18 mouse cellular contexts compared by ENCODE assay signal in the genomic region with DNA sequence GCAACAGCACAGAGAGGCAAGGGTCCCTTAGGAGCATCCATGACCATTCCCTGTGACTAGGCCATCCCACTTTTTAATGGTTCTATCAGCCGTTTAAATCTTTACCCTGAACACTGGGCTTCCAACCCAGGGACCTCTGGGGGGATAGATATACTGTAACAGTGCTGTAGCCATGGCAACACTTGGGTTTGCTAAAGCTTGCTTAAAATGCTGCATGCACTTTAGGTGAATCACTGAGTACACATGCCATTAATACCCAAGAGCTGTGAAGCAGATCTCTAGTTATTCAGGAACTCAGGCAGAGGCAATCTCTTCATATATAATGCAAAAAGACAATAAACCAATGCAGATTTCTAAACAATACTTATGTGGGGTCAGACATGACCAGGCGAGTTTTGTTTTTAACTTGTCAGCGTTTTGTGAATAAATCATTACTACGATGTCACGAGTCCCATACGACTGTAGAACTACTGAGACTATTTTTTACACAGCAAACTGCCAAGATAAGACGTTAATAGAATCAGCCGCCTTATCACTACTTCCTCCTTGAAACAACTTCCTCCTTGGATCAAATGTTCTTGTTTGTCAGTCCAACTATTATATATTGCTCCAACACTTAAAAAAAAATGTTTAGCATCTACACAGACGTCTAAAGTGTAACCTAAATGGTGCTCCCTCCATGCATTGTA.
DNase-seq lines count a peak whose midpoint lies in the region; ATAC-seq and TF ChIP-seq lines count a peak whose summit lies in the region.
"Had no signal": no experiment of that assay in that cellular context is flagged by ENCODE, and none has a peak within 500 bp of the region (broad histone marks: within the 10 kb centered on the region; RNA-seq: fewer than 3 reads in every experiment).

No protein-coding gene starts in this region.

- H3K79me2 ChIP-seq in macrophage (ENCODE audit: inconsistent target) = no peaks in the 10 kb centered on the region

- H3K36me3 ChIP-seq in kidney, adult 2 months (ENCODE audit: control insufficient read depth, insufficient read depth, low read length) = no peaks in the 10 kb centered on the region
- no peaks in the 10 kb centered on the region for H3K36me3 ChIP-seq in macrophage (ENCODE audit: inconsistent target)
- no peaks in the 10 kb centered on the region for H3K36me3 ChIP-seq in forebrain, embryonic 11.5 days (ENCODE audit: control insufficient read depth, insufficient read depth, low read length)
- H3K36me3 ChIP-seq: embryonic facial prominence, embryonic 12.5 days; forebrain, embryonic 15.5 days had no signal

- H3K9me3 ChIP-seq in forebrain, embryonic 11.5 days (ENCODE audit: control insufficient read depth, low read length) = no peaks in the 10 kb centered on the region
- H3K9me3 ChIP-seq: embryonic facial prominence, embryonic 12.5 days; forebrain, embryonic 15.5 days; neural tube, embryonic 12.5 days had no signal

- H3K27me3 ChIP-seq in kidney, adult 2 months (replicated peaks; ENCODE audit: control insufficient read depth, insufficient read depth, low read length) = no peaks in the 10 kb centered on the region
- H3K27me3 ChIP-seq in forebrain, embryonic 11.5 days (ENCODE audit: control insufficient read depth, insufficient read depth, low read length) = no peaks in the 10 kb centered on the region; the same call in 1 of the 2 replicates
- H3K27me3 ChIP-seq: embryonic facial prominence, embryonic 12.5 days; forebrain, embryonic 15.5 days; neural tube, embryonic 12.5 days had no signal

- H3K27ac ChIP-seq in kidney, adult 2 months (ENCODE audit: insufficient read depth, low read depth, low read length) = no peak overlapping the region
- peak overlapping the region; percentile 72 for H3K27ac ChIP-seq in macrophage
- no peak overlapping the region for H3K27ac ChIP-seq in forebrain, embryonic 11.5 days (ENCODE audit: low read depth, low read length)
- H3K27ac ChIP-seq: embryonic facial prominence, embryonic 12.5 days; forebrain, embryonic 15.5 days; neural tube, embryonic 12.5 days had no signal

- no peaks in the 10 kb centered on the region for H3K4me1 ChIP-seq in kidney, adult 2 months (ENCODE audit: control insufficient read depth, insufficient read depth, low read length)
- H3K4me1 ChIP-seq in forebrain, embryonic 11.5 days (replicated peaks; ENCODE audit: control insufficient read depth, insufficient read depth, low read length) = no peaks in the 10 kb centered on the region
- H3K4me1 ChIP-seq: embryonic facial prominence, embryonic 12.5 days; forebrain, embryonic 15.5 days; neural tube, embryonic 12.5 days had no signal

- peak; percentile 12 for DNase-seq in kidney, adult 2 months
- no peak for DNase-seq in kidney, postnatal 4 days
- DNase-seq in retina, embryonic 14.5 days (ENCODE audit: low spot score) = peak; percentile 28
- no peak for DNase-seq in retina, postnatal 1 day
- DNase-seq in layer of hippocampus, adult 9-11 months = no peak
- DNase-seq in frontal cortex, postnatal 25 days (ENCODE audit: low spot score in 2 of 2) = no peak
- no peak for DNase-seq in forebrain, embryonic 11.5 days (ENCODE audit: low spot score)
- DNase-seq: cerebellum, adult 9-10 months; gastrocnemius, postnatal 36 days; heart, postnatal 36 days; kidney, adult 11 months; liver; lung, postnatal 36 days; right cerebral cortex, adult 18-20 months had no signal

- TF ChIP-seq POLR2A in kidney, adult 2 months (IDR thresholded peaks at IDR 0.05; ENCODE audit: low read depth, low read length) = no peak

- no peak for TF ChIP-seq CTCF in kidney, adult 2 months (conservative IDR thresholded peaks at IDR 0.05; ENCODE audit: insufficient read depth, insufficient read length, low read depth, low read length)

- H3K4me3 ChIP-seq in kidney, adult 2 months (ENCODE audit: insufficient read depth, low read depth, low read length) = no peak overlapping the region
- H3K4me3 ChIP-seq in macrophage (ENCODE audit: inconsistent target) = no peak overlapping the region
- no peak overlapping the region for H3K4me3 ChIP-seq in forebrain, embryonic 11.5 days (ENCODE audit: low read depth, low read length)
- H3K4me3 ChIP-seq: embryonic facial prominence, embryonic 12.5 days; forebrain, embryonic 15.5 days; neural tube, embryonic 12.5 days had no signal

- 41% methylated on average over 9 of the region's 9 CpGs for WGBS in kidney, adult 2 months
- 3% methylated on average over 9 of the region's 9 CpGs for WGBS in macrophage (ENCODE audit: missing documents)
- WGBS in forebrain, embryonic 11.5 days = 89% methylated on average over 9 of the region's 9 CpGs

- no peak overlapping the region for H3K9ac ChIP-seq in forebrain, embryonic 11.5 days (ENCODE audit: low read length)
- H3K9ac ChIP-seq: embryonic facial prominence, embryonic 12.5 days; forebrain, embryonic 15.5 days; neural tube, embryonic 12.5 days had no signal

- ATAC-seq in forebrain, embryonic 11.5 days (replicated peaks; ENCODE audit: low FRiP score) = no peak
- ATAC-seq: forebrain, embryonic 15.5 days had no signal

- H3K4me2 ChIP-seq in forebrain, embryonic 11.5 days (ENCODE audit: low read depth, low read length, severe bottlenecking) = no peak overlapping the region
- H3K4me2 ChIP-seq: embryonic facial prominence, embryonic 12.5 days; forebrain, embryonic 15.5 days; neural tube, embryonic 12.5 days had no signal

Comparison
In these comparisons a context has a peak if more than half of its experiments do, and no peak if none do; other contexts are left out.
1. DNase-seq: peak in kidney, adult 2 months (single experiment) and retina, embryonic 14.5 days (single experiment); none in kidney, postnatal 4 days (0 of 2), retina, postnatal 1 day (single experiment), layer of hippocampus, adult 9-11 months (single experiment), frontal cortex, postnatal 25 days (0 of 2) and forebrain, embryonic 11.5 days (single experiment).